Mouse (Mus musculus) right cerebral cortex, adult 18-20 months (tissue): ENCODE results near the gene Btbd11.

Experiments used
- DNase-seq: peaks from one replicate; pipeline ENCODE4 v3.0.0; 2022; ENCODE audit warnings: mixed read lengths

Btbd11 gene

GRCm38 (mm10) chr10:85386605-85387218, at the start of gene Btbd11:
TSS of gene Btbd11 (plus strand) at chr10:85386814.
- DNase-seq: peak; percentile 86

GRCm38 (mm10) chr10:85338733-85339132, 47.9 kb upstream of the Btbd11 start:
- DNase-seq: no peak

- DNase-seq: no peak
Measured at GRCm38 (mm10) chr10:85341867-85342266, 44.7 kb upstream of the Btbd11 start.

- DNase-seq: no peak
Measured at GRCm38 (mm10) chr10:85347171-85347570, 39.4 kb upstream of the Btbd11 start.

- DNase-seq: no peak
Measured at GRCm38 (mm10) chr10:85352505-85352904, 34.1 kb upstream of the Btbd11 start.

- DNase-seq: no peak
Measured at GRCm38 (mm10) chr10:85354270-85354669, 32.3 kb upstream of the Btbd11 start.

GRCm38 (mm10) chr10:85359501-85360066, 27.0 kb upstream of the Btbd11 start:
- no peak for DNase-seq

GRCm38 (mm10) chr10:85362766-85363442, 23.7 kb upstream of the Btbd11 start:
- DNase-seq: no peak

GRCm38 (mm10) chr10:85366876-85367275, 19.7 kb upstream of the Btbd11 start:
- no peak for DNase-seq

- DNase-seq: no peak
Measured at GRCm38 (mm10) chr10:85371309-85371708, 15.3 kb upstream of the Btbd11 start.

GRCm38 (mm10) chr10:85372108-85372507, 14.5 kb upstream of the Btbd11 start:
- DNase-seq: no peak

GRCm38 (mm10) chr10:85378972-85379371, 7.6 kb upstream of the Btbd11 start:
- DNase-seq: no peak

GRCm38 (mm10) chr10:85382981-85383380, 3.6 kb upstream of the Btbd11 start:
- no peak for DNase-seq

GRCm38 (mm10) chr10:85387219-85388070, 831 bp downstream of the Btbd11 start:
- peak; percentile 25 for DNase-seq

- peak; percentile 8 for DNase-seq
Measured at GRCm38 (mm10) chr10:85388071-85388750, 1.6 kb downstream of the Btbd11 start.

GRCm38 (mm10) chr10:85388751-85389115, 2.1 kb downstream of the Btbd11 start:
- peak; percentile 8 for DNase-seq

- no peak for DNase-seq
Measured at GRCm38 (mm10) chr10:85389286-85390139, 2.9 kb downstream of the Btbd11 start.

- no peak for DNase-seq
Measured at GRCm38 (mm10) chr10:85393016-85393415, 6.4 kb downstream of the Btbd11 start.

GRCm38 (mm10) chr10:85394558-85394957, 7.9 kb downstream of the Btbd11 start:
- no peak for DNase-seq

- DNase-seq: no peak
Measured at GRCm38 (mm10) chr10:85411120-85411519, 24.5 kb downstream of the Btbd11 start.

- DNase-seq: no peak
Measured at GRCm38 (mm10) chr10:85420851-85421628, 34.4 kb downstream of the Btbd11 start.
